Mouse (Mus musculus) liver, embryonic 12.5 days (tissue): ENCODE results near the gene Unc119. TPM values are rescaled to one million over a fixed set of nuclear protein-coding genes. Genes with fewer than 3 reads are reported as not detected.

Source experiments
- polyA plus RNA-seq: library from polyadenylated mRNA; unstranded; fragments of >200 nt; fragmentation: Nextera tagmentation; extraction: Ambion mirVana; gene quantifications from 2 replicates; pipeline ENCODE4 v1.2.1, GENCODE M21; 2016

The Unc119 gene
- polyA plus RNA-seq, 1 experiment from 2014 or later, result 50.4 TPM

Other genes with a start within 250 kb of the Unc119 start
- gene Fam222b, start 248.8 kb upstream of the Unc119 start, polyA plus RNA-seq, result 6.0 and 6.7 TPM in 2 replicates
- gene Traf4, start 177.9 kb upstream of the Unc119 start, polyA plus RNA-seq, result 45.4 and 47.6 TPM in 2 replicates
- gene Nek8, start 166.8 kb upstream of the Unc119 start, polyA plus RNA-seq, result 12.2 and 13.7 TPM in 2 replicates
- gene Tlcd1, start 166.8 kb upstream of the Unc119 start, polyA plus RNA-seq, result 62.6 and 67.1 TPM in 2 replicates
- 1,112 and 1,156 TPM in 2 replicates for gene Rpl23a, start 159.9 kb upstream of the Unc119 start, polyA plus RNA-seq
- gene Rab34, start 155.1 kb upstream of the Unc119 start, polyA plus RNA-seq, result 20.3 and 24.0 TPM in 2 replicates
- 0.31 and 0.63 TPM in 2 replicates for gene Proca1, start 150.1 kb upstream of the Unc119 start, polyA plus RNA-seq
- 29.7 and 30.7 TPM in 2 replicates for gene Sdf2, start 97.7 kb upstream of the Unc119 start, polyA plus RNA-seq
- gene Supt6, start 97.5 kb upstream of the Unc119 start, polyA plus RNA-seq, result 20.2 and 20.3 TPM in 2 replicates
- gene 2610507B11Rik, start 81.7 kb upstream of the Unc119 start, polyA plus RNA-seq, result 52.1 and 53.8 TPM in 2 replicates
- gene BC030499, start 52.6 kb upstream of the Unc119 start, polyA plus RNA-seq, result 0.22 and 0.23 TPM in 2 replicates
- gene Spag5, start 42.0 kb upstream of the Unc119 start, polyA plus RNA-seq, result 38.6 and 40.0 TPM in 2 replicates
- gene Aldoc, start 20.5 kb upstream of the Unc119 start, polyA plus RNA-seq, result 4.7 and 5.1 TPM in 2 replicates
- gene Pigs, start 15.1 kb upstream of the Unc119 start, polyA plus RNA-seq, result 40.8 and 42.6 TPM in 2 replicates
- gene Foxn1, start 43.1 kb downstream of the Unc119 start, polyA plus RNA-seq, result not detected in 2 replicates
- 0.05 TPM in 1 of 2 replicates, not detected in the other for gene Slc13a2, start 78.7 kb downstream of the Unc119 start, polyA plus RNA-seq
- gene Slc46a1, start 122.2 kb downstream of the Unc119 start, polyA plus RNA-seq, result 5.7 and 6.3 TPM in 2 replicates
- 0.25 and 0.38 TPM in 2 replicates for gene Sarm1, start 154.3 kb downstream of the Unc119 start, polyA plus RNA-seq
- gene Vtn, start 155.6 kb downstream of the Unc119 start, polyA plus RNA-seq, result 206 and 223 TPM in 2 replicates
- 0.12 TPM in 1 of 2 replicates, not detected in the other for gene Sebox, start 160.0 kb downstream of the Unc119 start, polyA plus RNA-seq
- 40.6 and 41.7 TPM in 2 replicates for gene Tmem199, start 168.7 kb downstream of the Unc119 start, polyA plus RNA-seq
- 96.0 and 96.7 TPM in 2 replicates for gene Poldip2, start 168.7 kb downstream of the Unc119 start, polyA plus RNA-seq
- gene Tnfaip1, start 192.8 kb downstream of the Unc119 start, polyA plus RNA-seq, result 22.3 and 22.6 TPM in 2 replicates
- gene Ift20, start 192.9 kb downstream of the Unc119 start, polyA plus RNA-seq, result 81.7 and 84.7 TPM in 2 replicates
- gene Tmem97, start 207.3 kb downstream of the Unc119 start, polyA plus RNA-seq, result 111 and 128 TPM in 2 replicates